Mouse (Mus musculus) hindbrain, embryonic 16.5 days (tissue): Measurements from ENCODE around the gene Rfc4. TPM values are rescaled to one million over a fixed set of nuclear protein-coding genes. Genes with fewer than 3 reads are reported as not detected.
A peak's percentile ranks its signal among the peaks of the same experiment; 100 is the strongest.

Experiments
- ATAC-seq: fragments of 200-750 bp; cut with Nextera tagmentation; 2 replicates; pipeline ENCODE4 v1.8.0; 2017; ENCODE audit warnings: moderate TSS enrichment, moderate library complexity
- H3K27ac ChIP-seq: fragments of 300-500 bp; sonication (generic); 2 replicates; pipeline ENCODE4 v1.5.1; 2014; ENCODE audit warnings: low read depth, mild to moderate bottlenecking, control low read depth, low read length, moderate library complexity
- H3K27me3 ChIP-seq: fragments of 300-500 bp; sonication (generic); replicated peaks from 2 replicates; pipeline ENCODE4 v1.6.1; 2014; ENCODE audit warnings: low read length; ENCODE audit not compliant: control insufficient read depth, insufficient read depth
- H3K36me3 ChIP-seq: fragments of 300-500 bp; sonication (generic); 2 replicates; pipeline ENCODE4 v1.6.1; 2014; ENCODE audit warnings: mild to moderate bottlenecking, low read length, moderate library complexity, mixed read lengths; ENCODE audit not compliant: control insufficient read depth, insufficient read depth
- H3K4me1 ChIP-seq: fragments of 300-500 bp; sonication (generic); 2 replicates; pipeline ENCODE4 v1.6.1; 2014; ENCODE audit warnings: low read depth, low read length; ENCODE audit not compliant: control insufficient read depth, insufficient read depth
- H3K4me2 ChIP-seq: fragments of 300-500 bp; sonication (generic); 2 replicates; pipeline ENCODE4 v1.6.1; 2014; ENCODE audit warnings: mild to moderate bottlenecking, low read length, control low read depth, moderate library complexity
- H3K4me3 ChIP-seq: fragments of 300-500 bp; sonication (generic); 2 replicates; pipeline ENCODE4 v1.5.1; 2014; ENCODE audit warnings: mild to moderate bottlenecking, low read length, control low read depth, moderate library complexity
- H3K9ac ChIP-seq: fragments of 300-500 bp; sonication (generic); 2 replicates; pipeline ENCODE4 v1.6.1; 2014; ENCODE audit warnings: low read depth, mild to moderate bottlenecking, control low read depth, low read length, moderate library complexity
- H3K9me3 ChIP-seq: fragments of 300-500 bp; sonication (generic); 2 replicates; pipeline ENCODE4 v1.6.1; 2014; ENCODE audit warnings: mild to moderate bottlenecking, low read length, moderate library complexity; ENCODE audit not compliant: control insufficient read depth
- WGBS: fragments of 180-500 bp; shearing (Covaris S2); extraction: QIAGEN DNeasy Blood & Tissue Kit; methylation state at CpG from one replicate; pipeline ENCODE4 v1.1.7; 2014; 5-methylcytosine and 5-hydroxymethylcytosine counted together
- polyA plus RNA-seq: library from polyadenylated mRNA; unstranded; fragments of >200 nt; fragmentation: Nextera tagmentation; extraction: Ambion mirVana; gene quantifications from 2 replicates; pipeline ENCODE4 v1.2.1, GENCODE M21; 2015

Gene Rfc4
- polyA plus RNA-seq, 1 experiment from 2014 or later: 38.5 TPM

- ATAC-seq: no peak
- 75% methylated on average over 5 of the region's 5 CpGs for WGBS
- no peaks in the 10 kb centered on the region for H3K9me3 ChIP-seq
Measured at GRCm38 (mm10) chr16:23145211-23145610, 17.7 kb upstream of the Rfc4 start.

GRCm38 (mm10) chr16:23144326-23144725, 16.8 kb upstream of the Rfc4 start:
- Histone ChIP-seq H3K4me3 (no peak overlapping the region), H3K27me3 (no peaks in the 10 kb centered on the region), H3K4me2 (no peak overlapping the region), H3K4me1 (no peaks in the 10 kb centered on the region), H3K36me3 (no peaks in the 10 kb centered on the region), H3K9ac (no peak overlapping the region), H3K9me3 (no peaks in the 10 kb centered on the region), H3K27ac (no peak overlapping the region)
- ATAC-seq: no peak
- WGBS: 81% methylated on average over 7 of the region's 7 CpGs

More at GRCm38 (mm10) chr16:23145211-23145610, 17.7 kb upstream of the Rfc4 start:
- Histone ChIP-seq H3K27ac (no peak overlapping the region), H3K36me3 (no peaks in the 10 kb centered on the region), H3K4me3 (no peak overlapping the region), H3K27me3 (no peaks in the 10 kb centered on the region), H3K4me1 (no peaks in the 10 kb centered on the region), H3K4me2 (no peak overlapping the region), H3K9ac (no peak overlapping the region)

- Histone ChIP-seq H3K27ac (no peak overlapping the region), H3K4me3 (no peak overlapping the region), H3K9me3 (no peaks in the 10 kb centered on the region), H3K4me1 (no peaks in the 10 kb centered on the region), H3K36me3 (no peaks in the 10 kb centered on the region), H3K27me3 (no peaks in the 10 kb centered on the region), H3K4me2 (no peak overlapping the region), H3K9ac (no peak overlapping the region)
- ATAC-seq: no peak
- WGBS: 97% methylated on average over 3 of the region's 3 CpGs
Measured at GRCm38 (mm10) chr16:23140911-23141310, 13.4 kb upstream of the Rfc4 start.

- Histone ChIP-seq H3K36me3 (no peaks in the 10 kb centered on the region), H3K9me3 (no peaks in the 10 kb centered on the region), H3K27me3 (no peaks in the 10 kb centered on the region), H3K4me3 (no peak overlapping the region), H3K9ac (no peak overlapping the region), H3K27ac (no peak overlapping the region), H3K4me1 (no peaks in the 10 kb centered on the region; the same call in 1 of the 2 replicates), H3K4me2 (no peak overlapping the region)
- WGBS: 70% methylated on average over 4 of the region's 4 CpGs
- no peak for ATAC-seq
Measured at GRCm38 (mm10) chr16:23136406-23136970, 9.0 kb upstream of the Rfc4 start.

- ATAC-seq: no peak; the same call in 1 of the 2 replicates
Measured at GRCm38 (mm10) chr16:23135421-23136149, 8.0 kb upstream of the Rfc4 start.

GRCm38 (mm10) chr16:23132336-23132735, 4.8 kb upstream of the Rfc4 start:
- Histone ChIP-seq H3K27ac (no peak overlapping the region), H3K9me3 (no peaks in the 10 kb centered on the region), H3K36me3 (no peaks in the 10 kb centered on the region), H3K4me1 (peaks cover 6% of the 10 kb centered on the region), H3K9ac (no peak overlapping the region), H3K4me2 (no peak overlapping the region), H3K4me3 (no peak overlapping the region), H3K27me3 (no peaks in the 10 kb centered on the region)
- WGBS: 100% methylated on average over 1 of the region's 1 CpGs
- ATAC-seq: no peak

More at GRCm38 (mm10) chr16:23135421-23136149, 8.0 kb upstream of the Rfc4 start:
- Histone ChIP-seq H3K27ac (no peak overlapping the region), H3K4me2 (peak overlapping the region; percentile 25; the same call in 1 of the 2 replicates), H3K4me1 (no peaks in the 10 kb centered on the region; the same call in 1 of the 2 replicates), H3K36me3 (no peaks in the 10 kb centered on the region), H3K9me3 (no peaks in the 10 kb centered on the region), H3K27me3 (no peaks in the 10 kb centered on the region), H3K4me3 (no peak overlapping the region), H3K9ac (no peak overlapping the region)
- WGBS: 20% methylated on average over 11 of the region's 11 CpGs

DNA sequence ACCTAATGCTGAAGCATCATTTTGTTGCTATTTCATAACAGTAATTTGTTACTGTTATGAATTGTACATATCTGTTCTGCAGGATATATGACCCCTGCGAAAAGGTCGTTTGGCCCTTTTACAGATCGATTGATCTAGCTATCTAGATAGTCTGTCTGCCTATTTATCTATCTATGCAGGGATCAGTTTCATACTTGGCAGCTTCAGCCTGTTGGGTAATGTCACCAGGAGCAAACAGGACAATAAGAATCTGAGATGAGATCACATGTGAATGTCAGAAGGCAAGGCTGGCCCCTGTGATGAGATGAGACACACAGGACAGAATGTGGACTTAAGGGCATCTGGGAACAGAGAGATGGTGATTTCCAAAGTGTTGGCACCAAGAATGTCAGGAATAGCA, 2.8 kb upstream of the Rfc4 start:
- Histone ChIP-seq H3K4me1 (peaks cover 15% of the 10 kb centered on the region), H3K4me3 (no peak overlapping the region), H3K4me2 (no peak overlapping the region), H3K36me3 (no peaks in the 10 kb centered on the region), H3K27ac (no peak overlapping the region), H3K9me3 (no peaks in the 10 kb centered on the region), H3K27me3 (no peaks in the 10 kb centered on the region), H3K9ac (no peak overlapping the region)
- ATAC-seq: no peak
- WGBS: 90% methylated on average over 3 of the region's 3 CpGs

- Histone ChIP-seq H3K9me3 (no peaks in the 10 kb centered on the region), H3K9ac (peak overlapping the region; percentile 97), H3K27ac (peak overlapping the region; percentile 98), H3K4me3 (peak overlapping the region; percentile 86), H3K36me3 (peaks cover 5% of the 10 kb centered on the region; the same call in 1 of the 2 replicates), H3K27me3 (no peaks in the 10 kb centered on the region), H3K4me2 (peak overlapping the region; percentile 98), H3K4me1 (peaks cover 15% of the 10 kb centered on the region)
- WGBS: 0% methylated on average over 4 of the region's 4 CpGs
- ATAC-seq: no peak
Measured at GRCm38 (mm10) chr16:23127311-23127672, 245 bp downstream of the Rfc4 start.

DNA sequence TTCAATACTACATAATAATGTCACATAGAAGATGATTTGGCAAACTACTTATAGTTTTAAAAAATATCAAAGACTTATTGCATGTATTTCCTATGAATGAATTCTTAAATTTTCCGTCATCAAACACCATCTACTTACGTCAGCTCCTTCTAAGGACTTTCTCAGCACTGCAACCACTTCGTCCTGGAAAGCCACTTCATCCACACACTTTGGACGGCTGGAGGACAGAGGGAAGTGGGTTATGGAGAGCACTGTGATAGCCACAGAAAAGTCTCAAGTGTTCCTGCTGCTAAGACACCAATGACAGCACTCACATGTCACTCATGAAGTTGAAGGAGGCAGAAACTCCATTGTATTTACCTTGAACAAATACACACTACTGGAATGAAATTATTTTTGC, 3.1 kb downstream of the Rfc4 start:
- Histone ChIP-seq H3K27me3 (no peaks in the 10 kb centered on the region), H3K9me3 (no peaks in the 10 kb centered on the region), H3K9ac (no peak overlapping the region), H3K36me3 (peaks cover 7% of the 10 kb centered on the region; the same call in 1 of the 2 replicates), H3K4me3 (no peak overlapping the region), H3K27ac (no peak overlapping the region), H3K4me2 (no peak overlapping the region), H3K4me1 (peaks cover 15% of the 10 kb centered on the region)
- 89% methylated on average over 4 of the region's 4 CpGs for WGBS
- ATAC-seq: no peak
